Mouse (Mus musculus) brain, embryonic 14.5 days (tissue): ENCODE results near the gene Bcas3. TPM values are rescaled to one million over a fixed set of nuclear protein-coding genes. Genes with fewer than 3 reads are reported as not detected.

Experiments used
- DNase-seq: peaks from one replicate; pipeline ENCODE4 v3.0.0-alpha.2; 2011; ENCODE audit warnings: low read depth
- CTCF ChIP-seq: fragments of 200-500 bp; IDR thresholded peaks from 2 replicates; pipeline ENCODE4 v1.5.1; 2012; ENCODE audit warnings: inconsistent platforms, mild to moderate bottlenecking, moderate library complexity, borderline replicate concordance; ENCODE audit not compliant: insufficient read depth, insufficient read length; ENCODE audit errors: extremely low read depth
- POLR2A ChIP-seq: fragments of 200-500 bp; IDR thresholded peaks from 2 replicates; pipeline ENCODE4 v1.6.1; 2012; ENCODE audit warnings: mild to moderate bottlenecking, inconsistent platforms, borderline replicate concordance; ENCODE audit not compliant: poor library complexity, insufficient read depth, insufficient read length, severe bottlenecking; ENCODE audit errors: extremely low read depth
- polyA plus RNA-seq: library from polyadenylated mRNA; depleted of rRNA; stranded (reverse); fragments of >200 nt; gene quantifications from 2 replicates; pipeline ENCODE4 v1.2.3, GENCODE M21; 2012

Gene Bcas3
- polyA plus RNA-seq, 1 experiment, result 26.2 TPM

GRCm38 (mm10) chr11:85761170-85761569 is 408.2 kb downstream of the Bcas3 start:
- TF ChIP-seq CTCF (no peak), POLR2A (no peak)
- DNase-seq, result no peak

- TF ChIP-seq CTCF (no peak), POLR2A (no peak)
- DNase-seq, result no peak
These were observed 410.7 kb downstream of the Bcas3 start for GRCm38 (mm10) chr11:85763655-85764054.

GRCm38 (mm10) chr11:85766106-85766723 is 413.2 kb downstream of the Bcas3 start:
- peak; percentile 84 for DNase-seq

GRCm38 (mm10) chr11:85766811-85767210 is 413.8 kb downstream of the Bcas3 start:
- TF ChIP-seq POLR2A (no peak), CTCF (no peak)
- peak; percentile 30 for DNase-seq

More at GRCm38 (mm10) chr11:85766106-85766723, 413.2 kb downstream of the Bcas3 start:
- no peak for TF ChIP-seq CTCF
- no peak for TF ChIP-seq POLR2A

GRCm38 (mm10) chr11:85769740-85770139 is 416.8 kb downstream of the Bcas3 start:
- no peak for TF ChIP-seq POLR2A
- TF ChIP-seq CTCF, result no peak
- no peak for DNase-seq

GRCm38 (mm10) chr11:85773391-85773790 is 420.4 kb downstream of the Bcas3 start:
- TF ChIP-seq CTCF, result no peak
- TF ChIP-seq POLR2A, result no peak

GRCm38 (mm10) chr11:85774707-85775106 is 421.7 kb downstream of the Bcas3 start:
- TF ChIP-seq CTCF (no peak), POLR2A (no peak)
- DNase-seq, result no peak

More at GRCm38 (mm10) chr11:85773391-85773790, 420.4 kb downstream of the Bcas3 start:
- no peak for DNase-seq

- TF ChIP-seq POLR2A (no peak), CTCF (no peak)
- peak; percentile 42 for DNase-seq
These were observed 422.5 kb downstream of the Bcas3 start for GRCm38 (mm10) chr11:85775492-85775891.

GRCm38 (mm10) chr11:85776861-85777360 is 423.9 kb downstream of the Bcas3 start:
- no peak for DNase-seq
- TF ChIP-seq POLR2A (no peak), CTCF (no peak)

GRCm38 (mm10) chr11:85777950-85778349 is 425.0 kb downstream of the Bcas3 start:
- TF ChIP-seq CTCF, result no peak
- TF ChIP-seq POLR2A, result no peak
- DNase-seq, result no peak

- TF ChIP-seq CTCF (no peak), POLR2A (no peak)
- DNase-seq, result no peak
These were observed 427.3 kb downstream of the Bcas3 start for GRCm38 (mm10) chr11:85780303-85780702.
